9 mouse cellular contexts compared by ENCODE assay signal in genomic region chr11:118208672-118209272, GRCm38 (mm10). TPM values are rescaled to one million over a fixed set of nuclear protein-coding genes. Genes with fewer than 3 reads are reported as not detected.
A peak's percentile ranks its signal among the peaks of the same experiment; 100 is the strongest.
DNase-seq lines count a peak whose midpoint lies in the region; ATAC-seq and TF ChIP-seq lines count a peak whose summit lies in the region.
"Had no signal": no experiment of that assay in that cellular context is flagged by ENCODE, and none has a peak within 500 bp of the region (broad histone marks: within the 10 kb centered on the region; RNA-seq: fewer than 3 reads in every experiment).

No protein-coding gene starts in this region.

- H3K27ac ChIP-seq in kidney, embryonic 14.5 days (ENCODE audit: low read depth, low read length), result peak overlapping the region; percentile 48; the same call in 1 of the 2 replicates
- peak overlapping the region; percentile 60 for H3K27ac ChIP-seq in embryonic facial prominence, embryonic 15.5 days (replicated peaks)
- H3K27ac ChIP-seq in limb, embryonic 14.5 days (replicated peaks; ENCODE audit: low read depth, low read length), result peak overlapping the region; percentile 74

- H3K9me3 ChIP-seq in kidney, embryonic 14.5 days (ENCODE audit: control insufficient read depth, low read length), result no peaks in the 10 kb centered on the region
- H3K9me3 ChIP-seq in embryonic facial prominence, embryonic 15.5 days (replicated peaks), result no peaks in the 10 kb centered on the region
- H3K9me3 ChIP-seq in limb, embryonic 14.5 days (ENCODE audit: control insufficient read depth, low read length), result no peaks in the 10 kb centered on the region

- H3K4me3 ChIP-seq in kidney, embryonic 14.5 days (ENCODE audit: low read length), result no peak overlapping the region
- no peak overlapping the region for H3K4me3 ChIP-seq in embryonic facial prominence, embryonic 15.5 days (replicated peaks)
- H3K4me3 ChIP-seq in limb, embryonic 14.5 days (replicated peaks; ENCODE audit: low read length), result no peak overlapping the region

- 14% methylated on average over 8 of the region's 8 CpGs for WGBS in kidney, embryonic 14.5 days
- WGBS in embryonic facial prominence, embryonic 15.5 days, result 20% methylated on average over 8 of the region's 8 CpGs
- WGBS in limb, embryonic 14.5 days, result 13% methylated on average over 8 of the region's 8 CpGs

- H3K4me1 ChIP-seq in kidney, embryonic 14.5 days (ENCODE audit: control insufficient read depth, insufficient read depth, low read length), result peaks cover 42% of the 10 kb centered on the region
- H3K4me1 ChIP-seq in embryonic facial prominence, embryonic 15.5 days, result peaks cover 62% of the 10 kb centered on the region
- peaks cover 54% of the 10 kb centered on the region for H3K4me1 ChIP-seq in limb, embryonic 14.5 days (ENCODE audit: control insufficient read depth, insufficient read depth, low read length)

- no peak overlapping the region for H3K4me2 ChIP-seq in kidney, embryonic 14.5 days (replicated peaks; ENCODE audit: low read depth, low read length)
- H3K4me2 ChIP-seq in embryonic facial prominence, embryonic 15.5 days (replicated peaks), result 0 out of 2 replicates have a peak overlapping the region, but pooled peaks have one; percentile 3
- 0 out of 2 replicates have a peak overlapping the region, but pooled peaks have one; percentile 2 for H3K4me2 ChIP-seq in limb, embryonic 14.5 days (replicated peaks; ENCODE audit: low read depth, low read length, severe bottlenecking)

- no peaks in the 10 kb centered on the region for H3K27me3 ChIP-seq in kidney, embryonic 14.5 days (ENCODE audit: control insufficient read depth, insufficient read depth, low read length)
- no peaks in the 10 kb centered on the region for H3K27me3 ChIP-seq in embryonic facial prominence, embryonic 15.5 days
- no peaks in the 10 kb centered on the region for H3K27me3 ChIP-seq in limb, embryonic 14.5 days (ENCODE audit: control insufficient read depth, insufficient read depth, low read length)

- H3K9ac ChIP-seq in kidney, embryonic 14.5 days (ENCODE audit: low read depth, low read length), result 0 out of 2 replicates have a peak overlapping the region, but pooled peaks have one; percentile 12
- no peak overlapping the region for H3K9ac ChIP-seq in embryonic facial prominence, embryonic 15.5 days
- H3K9ac ChIP-seq in limb, embryonic 14.5 days (ENCODE audit: low read depth, low read length, severe bottlenecking), result peak overlapping the region; percentile 16; the same call in 1 of the 2 replicates

- no peak for DNase-seq in kidney, adult 9 months
- DNase-seq in ZHBTc4 (ENCODE audit: low read depth, low spot score), result peak; percentile 63
- DNase-seq in limb, embryonic 14.5 days (ENCODE audit: low spot score), result peak; percentile 58
- no peak for DNase-seq in frontal cortex, postnatal 25 days (ENCODE audit: low spot score in 2 of 2)
- no peak for DNase-seq in lung, adult 18-20 months
- no peak for DNase-seq in layer of hippocampus, adult 11-12 months (ENCODE audit: low spot score)
- DNase-seq: kidney, adult 18-20 months had no signal

- no peak for ATAC-seq in kidney, embryonic 14.5 days (ENCODE audit: low FRiP score, low TSS enrichment)
- ATAC-seq in embryonic facial prominence, embryonic 15.5 days (ENCODE audit: insufficient number of reproducible peaks, low FRiP score, low TSS enrichment, low read depth), result no peak
- ATAC-seq in limb, embryonic 14.5 days (ENCODE audit: low FRiP score, low read depth), result no peak

- TF ChIP-seq POLR2A in limb, embryonic 14.5 days (IDR thresholded peaks at IDR 0.05; ENCODE audit: borderline replicate concordance, extremely low read depth, insufficient read depth, insufficient read length), result no peak

- H3K36me3 ChIP-seq in kidney, embryonic 14.5 days (ENCODE audit: control insufficient read depth, insufficient read depth, low read length), result no peaks in the 10 kb centered on the region
- no peaks in the 10 kb centered on the region for H3K36me3 ChIP-seq in embryonic facial prominence, embryonic 15.5 days
- peaks cover under 1% of the 10 kb centered on the region; the same call in 1 of the 2 replicates for H3K36me3 ChIP-seq in limb, embryonic 14.5 days (ENCODE audit: control insufficient read depth, insufficient read depth, low read length)

RNA-seq across cellular contexts. Expression of gene Cyth1, which starts 39.6 kb away (rescaled TPM):
- 11.4 and 12.4 TPM in 2 replicates for polyA plus RNA-seq in kidney, embryonic 14.5 days (2014; fragmentation: Nextera tagmentation; extraction: Ambion mirVana)
- polyA plus RNA-seq in embryonic facial prominence, embryonic 15.5 days (2015; fragmentation: Nextera tagmentation; extraction: Ambion mirVana), result 19.5 and 20.4 TPM in 2 replicates
- 22.3 and 22.4 TPM in 2 replicates for polyA plus RNA-seq in limb, embryonic 14.5 days (2012; rRNA removed)
- 13.1 and 13.5 TPM in 2 replicates for polyA plus RNA-seq in limb, embryonic 14.5 days (2014; fragmentation: Nextera tagmentation; extraction: Ambion mirVana)

Comparison
In these comparisons a context has a peak if more than half of its experiments do, and no peak if none do; other contexts are left out.
1. DNase-seq: peak in ZHBTc4 (single experiment) and limb, embryonic 14.5 days (single experiment); none in kidney, adult 9 months (single experiment), frontal cortex, postnatal 25 days (0 of 2), lung, adult 18-20 months (0 of 2) and layer of hippocampus, adult 11-12 months (single experiment).
2. Peak in every context shown above with its lines, with median percentiles within 50 percentile points of each other: H3K27ac ChIP-seq.